Comparison of ENCODE assay signal across 16 mouse cellular contexts in genomic region chr7:79266228-79266627, GRCm38 (mm10). TPM values are rescaled to one million over a fixed set of nuclear protein-coding genes. Genes with fewer than 3 reads are reported as not detected.
DNase-seq lines count a peak whose midpoint lies in the region; ATAC-seq and TF ChIP-seq lines count a peak whose summit lies in the region.
"Had no signal": no experiment of that assay in that cellular context is flagged by ENCODE, and none has a peak within 500 bp of the region (broad histone marks: within the 10 kb centered on the region; RNA-seq: fewer than 3 reads in every experiment).

No protein-coding gene starts in this region.

- peaks cover 8% of the 10 kb centered on the region; the same call in 1 of the 2 replicates for H3K4me1 ChIP-seq in kidney, embryonic 15.5 days
- no peaks in the 10 kb centered on the region for H3K4me1 ChIP-seq in limb, embryonic 14.5 days (ENCODE audit: control insufficient read depth, insufficient read depth, low read length)
- peaks cover 6% of the 10 kb centered on the region; the same call in 1 of the 2 replicates for H3K4me1 ChIP-seq in limb, embryonic 10.5 days
- H3K4me1 ChIP-seq: forebrain, embryonic 15.5 days; hindbrain, embryonic 15.5 days had no signal

- H3K36me3 ChIP-seq in kidney, embryonic 15.5 days: no peaks in the 10 kb centered on the region
- H3K36me3 ChIP-seq in limb, embryonic 14.5 days (ENCODE audit: control insufficient read depth, insufficient read depth, low read length): no peaks in the 10 kb centered on the region
- no peaks in the 10 kb centered on the region for H3K36me3 ChIP-seq in limb, embryonic 10.5 days
- H3K36me3 ChIP-seq: forebrain, embryonic 15.5 days; heart, embryonic 13.5 days; hindbrain, embryonic 15.5 days had no signal

- WGBS in kidney, embryonic 15.5 days: 71% methylated on average over 4 of the region's 4 CpGs
- 42% methylated on average over 3 of the region's 4 CpGs for WGBS in limb, embryonic 14.5 days
- 86% methylated on average over 4 of the region's 4 CpGs for WGBS in limb, embryonic 10.5 days

- no peak for ATAC-seq in kidney, embryonic 15.5 days (replicated peaks; ENCODE audit: low FRiP score)
- ATAC-seq in limb, embryonic 14.5 days (ENCODE audit: low FRiP score, low read depth): no peak
- ATAC-seq: forebrain, embryonic 15.5 days had no signal

- H3K9me3 ChIP-seq in kidney, embryonic 15.5 days (replicated peaks): no peaks in the 10 kb centered on the region
- H3K9me3 ChIP-seq in limb, embryonic 14.5 days (ENCODE audit: control insufficient read depth, low read length): no peaks in the 10 kb centered on the region
- no peaks in the 10 kb centered on the region for H3K9me3 ChIP-seq in limb, embryonic 10.5 days (replicated peaks)
- H3K9me3 ChIP-seq: forebrain, embryonic 15.5 days; heart, embryonic 13.5 days; hindbrain, embryonic 15.5 days had no signal

- no peak overlapping the region for H3K9ac ChIP-seq in kidney, embryonic 15.5 days
- no peak overlapping the region for H3K9ac ChIP-seq in limb, embryonic 14.5 days (ENCODE audit: low read depth, low read length, severe bottlenecking)
- H3K9ac ChIP-seq: forebrain, embryonic 15.5 days; heart, embryonic 13.5 days; hindbrain, embryonic 15.5 days had no signal

- TF ChIP-seq POLR2A in limb, embryonic 14.5 days (IDR thresholded peaks at IDR 0.05; ENCODE audit: borderline replicate concordance, extremely low read depth, insufficient read depth, insufficient read length): no peak

- H3K4me3 ChIP-seq in kidney, embryonic 15.5 days (replicated peaks): no peak overlapping the region
- H3K4me3 ChIP-seq in limb, embryonic 14.5 days (replicated peaks; ENCODE audit: low read length): no peak overlapping the region
- H3K4me3 ChIP-seq in limb, embryonic 10.5 days: no peak overlapping the region
- H3K4me3 ChIP-seq: forebrain, embryonic 15.5 days; heart, embryonic 13.5 days; hindbrain, embryonic 15.5 days had no signal

- no peak overlapping the region for H3K4me2 ChIP-seq in kidney, embryonic 15.5 days
- H3K4me2 ChIP-seq in limb, embryonic 14.5 days (replicated peaks; ENCODE audit: low read depth, low read length, severe bottlenecking): no peak overlapping the region
- H3K4me2 ChIP-seq: forebrain, embryonic 15.5 days; heart, embryonic 13.5 days; hindbrain, embryonic 15.5 days had no signal

- DNase-seq in kidney, adult 11 months: peak; percentile 63
- DNase-seq in limb, embryonic 14.5 days (ENCODE audit: low spot score): peak; percentile 35
- DNase-seq in limb, embryonic 10.5 days (ENCODE audit: low spot score): no peak
- DNase-seq in kidney, postnatal 10 days: peak; percentile 56
- no peak for DNase-seq in adrenal gland, adult 18-20 months (ENCODE audit: low spot score in 2 of 2)
- no peak for DNase-seq in adrenal gland, postnatal 14 days
- DNase-seq: adrenal gland, adult 8-10 months; cerebellum, adult 18-20 months; cerebellum, postnatal 10 days; gastrocnemius, postnatal 36 days; heart, adult 11 months; heart, postnatal 36 days had no signal

- H3K27ac ChIP-seq in kidney, embryonic 15.5 days: no peak overlapping the region
- no peak overlapping the region for H3K27ac ChIP-seq in limb, embryonic 14.5 days (replicated peaks; ENCODE audit: low read depth, low read length)
- no peak overlapping the region for H3K27ac ChIP-seq in limb, embryonic 10.5 days
- H3K27ac ChIP-seq: forebrain, embryonic 15.5 days; heart, embryonic 13.5 days; hindbrain, embryonic 15.5 days had no signal

- no peaks in the 10 kb centered on the region for H3K27me3 ChIP-seq in kidney, embryonic 15.5 days
- no peaks in the 10 kb centered on the region for H3K27me3 ChIP-seq in limb, embryonic 14.5 days (ENCODE audit: control insufficient read depth, insufficient read depth, low read length)
- H3K27me3 ChIP-seq in limb, embryonic 10.5 days (ENCODE audit: low read depth, poor library complexity, severe bottlenecking): no peaks in the 10 kb centered on the region
- H3K27me3 ChIP-seq: forebrain, embryonic 15.5 days; heart, embryonic 13.5 days; hindbrain, embryonic 15.5 days had no signal

RNA-seq across cellular contexts. Expression of gene Abhd2, which starts 6.8 kb away (rescaled TPM):
- polyA plus RNA-seq in kidney, embryonic 15.5 days (2015; fragmentation: Nextera tagmentation; extraction: Ambion mirVana): 12.0 and 12.2 TPM in 2 replicates
- polyA plus RNA-seq in limb, embryonic 14.5 days (2012; rRNA removed): 7.8 and 9.5 TPM in 2 replicates
- 10.9 and 13.0 TPM in 2 replicates for polyA plus RNA-seq in limb, embryonic 14.5 days (2014; fragmentation: Nextera tagmentation; extraction: Ambion mirVana)
- polyA plus RNA-seq in limb, embryonic 10.5 days (2016; fragmentation: Nextera tagmentation; extraction: Ambion mirVana): 6.3 and 7.0 TPM in 2 replicates
- total RNA-seq in adrenal gland, adult 18-20 months (2021): 1,000 to 10,000 TPM; 1,132 to 1,460 TPM
- 485 and 569 TPM in 2 replicates for total RNA-seq in adrenal gland, postnatal 14 days (2021)

Comparison
In these comparisons a context has a peak if more than half of its experiments do, and no peak if none do; other contexts are left out.
1. DNase-seq: peak in kidney, adult 11 months (single experiment), limb, embryonic 14.5 days (single experiment) and kidney, postnatal 10 days (single experiment); none in limb, embryonic 10.5 days (single experiment), adrenal gland, adult 18-20 months (0 of 2) and adrenal gland, postnatal 14 days (single experiment).